Mouse (Mus musculus) liver, embryonic 15.5 days (tissue): ENCODE results near the gene Iqsec2. TPM values are rescaled to one million over a fixed set of nuclear protein-coding genes. Genes with fewer than 3 reads are reported as not detected.
"Not testable (repeated sequence)": the region's sequence is repeated elsewhere in the genome, so short reads cannot be mapped to it uniquely, and the experiment has no call there.

Experiments
- ATAC-seq: fragments of 200-750 bp; cut with Nextera tagmentation; 2 replicates; pipeline ENCODE4 v1.8.0; 2017; ENCODE audit warnings: moderate number of reproducible peaks, mild to moderate bottlenecking, moderate library complexity; ENCODE audit not compliant: insufficient read depth
- H3K27ac ChIP-seq: fragments of 300-500 bp; sonication (generic); replicated peaks from 2 replicates; pipeline ENCODE4 v1.5.1; 2015; ENCODE audit warnings: mild to moderate bottlenecking, inconsistent platforms
- H3K27me3 ChIP-seq: fragments of 300-500 bp; sonication (generic); 2 replicates; pipeline ENCODE4 v1.6.1; 2015; ENCODE audit warnings: mild to moderate bottlenecking, inconsistent platforms
- H3K36me3 ChIP-seq: fragments of 300-500 bp; sonication (generic); replicated peaks from 2 replicates; pipeline ENCODE4 v1.6.1; 2015; ENCODE audit warnings: moderate library complexity, mild to moderate bottlenecking, inconsistent platforms
- H3K4me1 ChIP-seq: fragments of 300-500 bp; sonication (generic); replicated peaks from 2 replicates; pipeline ENCODE4 v1.6.1; 2015; ENCODE audit warnings: inconsistent platforms
- H3K4me2 ChIP-seq: fragments of 300-500 bp; sonication (generic); 2 replicates; pipeline ENCODE4 v1.6.1; 2015; ENCODE audit warnings: moderate library complexity, mild to moderate bottlenecking, inconsistent platforms
- H3K4me3 ChIP-seq: fragments of 300-500 bp; sonication (generic); replicated peaks from 2 replicates; pipeline ENCODE4 v1.5.1; 2015; ENCODE audit warnings: mild to moderate bottlenecking, inconsistent platforms
- H3K9ac ChIP-seq: fragments of 300-500 bp; sonication (generic); 2 replicates; pipeline ENCODE4 v1.6.1; 2015; ENCODE audit warnings: moderate library complexity, mild to moderate bottlenecking, inconsistent platforms
- H3K9me3 ChIP-seq: fragments of 300-500 bp; sonication (generic); replicated peaks from 2 replicates; pipeline ENCODE4 v1.6.1; 2016; ENCODE audit warnings: inconsistent platforms
- whole genome bisulfite sequencing: fragments of 180-500 bp; shearing (Covaris S2); methylation state at CpG from one replicate; pipeline ENCODE4 v1.1.7; 2015; ENCODE audit warnings: mixed read lengths; ENCODE audit not compliant: insufficient replicate concordance; 5-methylcytosine and 5-hydroxymethylcytosine counted together
- polyA plus RNA-seq: library from polyadenylated mRNA; unstranded; fragments of >200 nt; fragmentation: Nextera tagmentation; extraction: Ambion mirVana; gene quantifications from 2 replicates; pipeline ENCODE4 v1.2.1, GENCODE M21; 2015

Iqsec2 gene
- polyA plus RNA-seq, 1 experiment from 2014 or later = 1.2 TPM

DNA sequence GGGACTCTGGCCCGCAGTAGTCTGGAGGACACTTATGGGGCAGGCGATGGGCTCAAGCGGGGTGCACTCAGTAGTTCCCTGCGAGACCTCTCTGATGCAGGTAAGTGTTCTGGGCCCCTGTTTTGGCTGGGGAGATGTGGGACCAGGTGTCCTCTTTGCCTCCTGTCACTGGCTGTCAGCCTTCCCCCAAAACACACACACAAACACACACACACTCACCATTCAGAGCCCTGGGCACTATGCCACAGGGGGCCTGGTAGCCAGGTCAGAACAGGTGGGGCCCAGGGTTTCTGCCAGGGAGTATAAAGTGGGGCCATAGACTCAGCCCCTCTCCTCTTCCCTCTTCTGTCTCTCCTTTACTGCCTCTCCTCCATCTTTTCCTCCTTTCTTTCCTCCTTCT lies 77.7 kb downstream of the Iqsec2 start:
- Histone ChIP-seq H3K9ac (no peak overlapping the region), H3K27me3 (peaks cover 26% of the 10 kb centered on the region), H3K4me2 (no peak overlapping the region), H3K4me3 (no peak overlapping the region), H3K9me3 (no peaks in the 10 kb centered on the region), H3K36me3 (no peaks in the 10 kb centered on the region), H3K4me1 (0 out of 2 replicates have a peak, but pooled peaks cover 4% of the 10 kb centered on the region), H3K27ac (no peak overlapping the region)
- ATAC-seq = no peak
- 54% methylated on average over 4 of the region's 4 CpGs for WGBS

DNA sequence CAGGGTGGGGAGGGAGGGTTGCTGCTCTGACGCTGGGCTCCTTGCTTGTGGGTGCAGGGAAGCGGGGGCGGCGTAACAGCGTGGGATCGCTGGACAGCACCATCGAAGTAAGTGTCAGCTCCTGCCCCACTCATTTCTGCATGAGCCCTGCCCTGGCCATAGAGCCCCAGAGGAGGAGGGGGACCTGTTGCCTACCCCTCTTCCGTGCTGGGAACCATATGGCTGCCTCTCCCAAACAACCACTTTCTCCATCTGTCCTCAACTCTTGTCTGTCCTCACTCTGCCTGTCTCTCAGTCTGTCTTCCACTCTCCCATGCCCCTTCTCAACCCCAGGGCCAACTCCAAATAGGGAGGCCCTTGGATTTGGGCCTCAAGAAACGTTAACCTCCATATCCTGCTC lies 78.2 kb downstream of the Iqsec2 start:
- 64% methylated on average over 9 of the region's 9 CpGs for WGBS

DNA sequence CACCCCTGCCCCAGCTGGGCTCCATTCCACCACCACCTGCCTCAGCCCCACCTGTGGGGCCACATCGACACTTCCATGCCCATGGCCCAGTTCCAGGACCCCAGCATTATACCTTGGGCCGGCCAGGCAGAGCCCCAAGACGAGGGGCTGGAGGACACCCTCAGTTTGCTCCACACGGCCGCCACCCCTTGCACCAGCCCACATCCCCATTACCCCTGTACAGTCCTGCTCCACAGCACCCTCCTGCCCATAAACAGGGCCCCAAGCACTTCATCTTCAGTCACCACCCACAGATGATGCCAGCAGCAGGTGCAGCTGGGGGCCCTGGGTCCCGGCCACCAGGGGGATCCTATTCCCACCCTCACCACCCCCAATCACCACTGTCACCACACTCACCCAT lies 79.2 kb downstream of the Iqsec2 start:
- 0 out of 2 replicates have a peak, but pooled peaks cover 4% of the 10 kb centered on the region for H3K4me1 ChIP-seq
- ATAC-seq = no peak
- no peak overlapping the region for H3K27ac ChIP-seq
- no peak overlapping the region for H3K4me2 ChIP-seq
- peaks cover 17% of the 10 kb centered on the region; the same call in 1 of the 2 replicates for H3K27me3 ChIP-seq
- no peaks in the 10 kb centered on the region for H3K9me3 ChIP-seq
- H3K4me3 ChIP-seq = no peak overlapping the region
- no peak overlapping the region for H3K9ac ChIP-seq
- no peaks in the 10 kb centered on the region for H3K36me3 ChIP-seq
- 84% methylated on average over 6 of the region's 6 CpGs for WGBS

More for the DNA sequence above, 78.2 kb downstream of the Iqsec2 start:
- ATAC-seq = no peak
- H3K9me3 ChIP-seq = no peaks in the 10 kb centered on the region
- 0 out of 2 replicates have a peak, but pooled peaks cover 4% of the 10 kb centered on the region for H3K4me1 ChIP-seq
- no peak overlapping the region for H3K4me2 ChIP-seq
- peaks cover 21% of the 10 kb centered on the region; the same call in 1 of the 2 replicates for H3K27me3 ChIP-seq
- no peak overlapping the region for H3K27ac ChIP-seq
- no peak overlapping the region for H3K9ac ChIP-seq
- no peaks in the 10 kb centered on the region for H3K36me3 ChIP-seq
- H3K4me3 ChIP-seq = no peak overlapping the region

DNA sequence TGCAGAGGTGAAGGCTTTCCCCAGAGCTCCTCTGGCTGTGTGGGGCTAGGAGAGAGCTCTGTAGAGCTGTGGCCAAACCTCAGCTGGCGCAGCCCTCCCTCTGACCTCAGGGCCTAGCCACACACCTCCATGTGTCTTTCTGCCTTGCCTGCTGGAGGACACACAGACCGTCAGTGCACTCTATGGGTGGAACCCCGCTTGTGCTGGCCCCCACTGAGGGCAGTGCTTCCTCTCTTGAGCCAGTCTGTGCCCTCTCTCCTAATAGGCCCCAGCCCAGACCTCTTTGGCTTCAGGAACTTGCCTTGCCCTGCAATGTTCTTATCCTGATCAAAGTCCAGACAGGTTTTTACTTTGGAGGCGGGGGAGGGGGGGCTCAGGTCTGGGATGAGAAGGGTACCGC lies 80.2 kb downstream of the Iqsec2 start:
- Histone ChIP-seq H3K4me2 (no peak overlapping the region), H3K4me1 (0 out of 2 replicates have a peak, but pooled peaks cover 4% of the 10 kb centered on the region), H3K9me3 (no peaks in the 10 kb centered on the region), H3K36me3 (no peaks in the 10 kb centered on the region), H3K9ac (no peak overlapping the region), H3K27me3 (peaks cover 17% of the 10 kb centered on the region; the same call in 1 of the 2 replicates), H3K4me3 (no peak overlapping the region), H3K27ac (no peak overlapping the region)
- 53% methylated on average over 5 of the region's 5 CpGs for WGBS
- ATAC-seq = no peak

DNA sequence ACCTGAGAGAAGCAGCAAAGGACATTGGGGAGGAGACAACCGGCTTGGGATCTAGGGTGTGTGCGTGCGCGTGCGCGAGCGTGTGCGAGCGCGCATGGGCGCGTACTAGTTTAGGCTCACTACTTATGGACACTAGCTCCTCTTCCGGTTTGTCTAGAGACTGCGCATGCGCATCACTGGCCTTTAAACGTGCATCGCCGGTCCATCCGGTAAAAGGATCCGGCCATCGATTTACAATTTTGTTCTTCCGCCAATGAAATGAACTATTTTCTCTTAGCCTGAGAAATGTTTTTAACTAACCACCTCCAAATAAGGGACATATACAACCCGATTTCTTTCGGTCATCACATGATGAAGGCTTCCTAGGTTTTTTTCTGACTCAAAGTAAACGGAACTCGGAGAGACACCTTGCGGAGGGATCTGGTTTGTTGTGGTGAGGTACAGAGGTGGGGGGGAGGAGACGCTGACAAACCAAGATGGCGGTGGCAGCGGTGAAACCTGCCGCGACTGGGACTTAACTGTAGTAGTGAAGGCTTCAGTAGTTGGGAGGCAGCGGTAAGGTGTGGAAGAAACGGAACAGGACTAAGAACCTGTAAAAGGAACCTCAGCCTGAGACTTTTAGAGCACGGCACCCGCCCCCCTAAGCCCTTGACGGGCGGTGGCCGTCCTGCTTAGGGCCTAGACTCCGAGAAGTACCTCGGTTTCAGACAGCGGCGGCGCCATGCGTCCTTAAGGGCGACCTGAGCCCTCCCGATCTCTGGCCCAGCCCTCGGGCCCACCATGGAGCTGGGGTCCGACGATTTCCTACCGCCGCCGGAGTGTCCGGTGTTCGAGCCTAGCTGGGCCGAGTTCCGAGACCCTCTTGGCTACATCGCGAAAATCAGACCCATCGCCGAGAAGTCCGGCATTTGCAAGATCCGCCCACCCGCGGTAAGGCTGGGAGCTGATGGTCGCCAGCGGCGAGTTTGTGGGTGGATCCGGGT lies 89.0 kb downstream of the Iqsec2 start, which contains the start of gene Kdm5c:
Kdm5c (plus strand) TSS at position 240 of the 983 bp plus-strand sequence.
- peak within 1 kb of the TSS; percentile 71 for H3K4me2 ChIP-seq
- WGBS = under 1% methylated on average over 69 of the region's 69 CpGs
- H3K4me1 ChIP-seq = peaks cover 29% of the 10 kb centered on the region
- no peaks in the 10 kb centered on the region for H3K9me3 ChIP-seq
- ATAC-seq = peak; percentile 97
- H3K9ac ChIP-seq = peak within 1 kb of the TSS; percentile 77
- H3K27me3 ChIP-seq = no peaks in the 10 kb centered on the region
- H3K27ac ChIP-seq = peak within 1 kb of the TSS; percentile 83
- peak within 1 kb of the TSS; percentile 79 for H3K4me3 ChIP-seq
- peaks cover 14% of the 10 kb centered on the region for H3K36me3 ChIP-seq

DNA sequence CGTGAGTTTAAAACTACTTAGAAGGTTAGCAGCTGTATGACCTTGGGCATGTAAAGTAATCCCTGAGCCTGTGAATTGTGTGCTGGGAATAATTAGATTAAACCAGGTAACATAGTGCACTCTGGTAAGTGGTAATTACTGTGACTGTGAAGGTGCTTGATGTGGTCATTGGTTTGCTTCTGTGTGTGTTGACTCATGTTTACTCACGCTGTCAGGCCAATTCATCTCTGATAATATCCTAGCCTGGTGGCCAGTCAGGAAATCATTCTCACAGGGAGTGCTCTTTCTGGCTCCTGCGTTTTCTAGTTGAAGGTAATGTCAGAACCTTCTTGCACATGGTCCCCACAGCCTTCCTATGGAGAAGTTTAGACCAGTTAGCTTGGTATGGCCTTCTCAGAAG lies 90.1 kb downstream of the Iqsec2 start:
- peak overlapping the region; percentile 79 for H3K4me3 ChIP-seq
- peaks cover 24% of the 10 kb centered on the region for H3K36me3 ChIP-seq
- no peak for ATAC-seq
- H3K27ac ChIP-seq = peak overlapping the region; percentile 83
- H3K4me2 ChIP-seq = peak overlapping the region; percentile 71
- 4% methylated on average over 3 of the region's 3 CpGs for WGBS
- no peaks in the 10 kb centered on the region for H3K9me3 ChIP-seq
- no peaks in the 10 kb centered on the region for H3K27me3 ChIP-seq
- peak overlapping the region; percentile 77 for H3K9ac ChIP-seq
- peaks cover 29% of the 10 kb centered on the region for H3K4me1 ChIP-seq

DNA sequence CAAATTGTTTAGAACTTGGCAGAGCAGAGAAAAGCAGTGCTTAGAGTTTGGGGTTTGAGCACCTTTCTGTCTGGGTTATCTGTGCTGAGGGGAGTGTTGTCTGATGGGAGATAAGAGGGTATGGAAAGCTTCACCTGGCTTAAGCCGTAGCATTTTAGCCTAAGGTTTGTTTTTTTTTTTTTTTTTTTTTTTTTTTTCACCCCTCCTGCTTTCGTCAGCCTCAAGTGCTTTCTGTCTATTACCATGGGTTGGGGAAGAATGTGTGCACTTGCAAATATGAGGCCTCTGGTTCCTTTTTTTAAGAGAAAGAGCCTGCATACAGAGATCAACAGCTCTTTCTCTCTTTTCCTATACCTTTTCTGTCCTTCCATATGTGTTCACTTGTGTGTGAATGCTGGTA lies 91.7 kb downstream of the Iqsec2 start:
- H3K27me3 ChIP-seq = no peaks in the 10 kb centered on the region
- no peaks in the 10 kb centered on the region for H3K9me3 ChIP-seq
- no peak overlapping the region for H3K9ac ChIP-seq
- 0 out of 2 replicates have a peak overlapping the region, but pooled peaks have one; percentile 79 for H3K4me3 ChIP-seq
- peaks cover 40% of the 10 kb centered on the region for H3K36me3 ChIP-seq
- H3K27ac ChIP-seq = no peak overlapping the region
- 48% methylated on average over 2 of the region's 2 CpGs for WGBS
- ATAC-seq = no peak
- peaks cover 29% of the 10 kb centered on the region for H3K4me1 ChIP-seq
- H3K4me2 ChIP-seq = peak overlapping the region; percentile 71

DNA sequence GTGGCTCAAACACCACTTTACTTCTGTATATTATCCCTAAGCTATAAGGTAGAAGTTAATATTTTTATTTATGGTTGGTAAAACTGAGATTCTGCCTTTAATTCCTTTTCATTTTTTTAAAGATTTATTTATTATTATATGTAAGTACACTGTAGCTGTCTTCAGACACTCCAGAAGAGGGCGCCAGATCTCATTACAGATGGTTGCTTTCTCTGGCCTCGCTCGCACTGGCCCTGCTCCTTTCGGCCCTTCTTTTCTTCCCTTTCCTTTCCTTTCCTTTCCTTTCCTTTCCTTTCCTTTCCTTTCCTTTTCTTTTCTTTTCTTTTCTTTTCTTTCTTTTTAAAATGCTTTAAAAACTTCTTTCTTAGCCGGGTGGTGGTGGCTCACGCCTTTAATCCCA lies 99.1 kb downstream of the Iqsec2 start:
- 70% methylated on average over 6 of the region's 6 CpGs for WGBS
- H3K27ac ChIP-seq, H3K4me2 ChIP-seq, H3K27me3 ChIP-seq, H3K9ac ChIP-seq, H3K4me3 ChIP-seq, ATAC-seq, H3K9me3 ChIP-seq: not testable (repeated sequence)
- H3K4me1 ChIP-seq = peaks cover 28% of the 10 kb centered on the region
- H3K36me3 ChIP-seq = peaks cover 94% of the 10 kb centered on the region

DNA sequence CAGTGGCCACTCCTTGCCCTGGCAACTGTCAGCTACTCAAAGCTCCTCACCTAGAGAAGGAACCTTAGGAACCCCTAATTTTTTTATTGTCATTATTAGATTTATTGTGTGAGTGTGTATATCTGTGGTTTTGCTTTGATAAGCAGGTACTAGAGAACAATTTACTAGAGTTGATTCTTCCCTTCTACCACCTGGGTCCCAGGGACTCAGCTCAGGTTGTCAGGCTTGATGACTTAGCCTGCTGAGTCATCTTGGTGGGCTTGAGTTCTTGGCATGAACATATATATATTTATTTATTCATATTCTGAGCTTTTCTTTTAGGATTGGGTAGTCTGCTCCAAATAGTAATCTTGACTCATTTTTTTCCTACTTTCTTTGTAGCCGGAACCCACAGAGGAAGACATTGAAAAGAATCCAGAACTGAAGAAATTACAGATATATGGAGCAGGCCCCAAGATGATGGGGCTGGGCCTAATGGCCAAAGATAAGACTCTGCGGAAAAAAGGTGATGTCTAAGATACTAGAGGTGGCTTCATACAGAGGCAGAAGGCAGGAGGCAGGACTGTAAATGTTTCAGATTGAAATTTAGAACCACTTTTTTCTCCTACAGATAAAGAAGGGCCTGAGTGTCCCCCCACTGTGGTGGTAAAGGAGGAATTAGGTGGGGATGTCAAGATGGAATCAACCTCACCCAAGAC lies 100.6 kb downstream of the Iqsec2 start:
- Histone ChIP-seq H3K27me3 (no peaks in the 10 kb centered on the region), H3K27ac (peak overlapping the region; percentile 57), H3K4me3 (no peak overlapping the region), H3K36me3 (peaks cover 93% of the 10 kb centered on the region), H3K4me1 (peaks cover 28% of the 10 kb centered on the region), H3K9me3 (no peaks in the 10 kb centered on the region), H3K9ac (no peak overlapping the region), H3K4me2 (peak overlapping the region; percentile 7; the same call in 1 of the 2 replicates)
- WGBS = 65% methylated on average over 2 of the region's 2 CpGs
- peak; percentile 80 for ATAC-seq

DNA sequence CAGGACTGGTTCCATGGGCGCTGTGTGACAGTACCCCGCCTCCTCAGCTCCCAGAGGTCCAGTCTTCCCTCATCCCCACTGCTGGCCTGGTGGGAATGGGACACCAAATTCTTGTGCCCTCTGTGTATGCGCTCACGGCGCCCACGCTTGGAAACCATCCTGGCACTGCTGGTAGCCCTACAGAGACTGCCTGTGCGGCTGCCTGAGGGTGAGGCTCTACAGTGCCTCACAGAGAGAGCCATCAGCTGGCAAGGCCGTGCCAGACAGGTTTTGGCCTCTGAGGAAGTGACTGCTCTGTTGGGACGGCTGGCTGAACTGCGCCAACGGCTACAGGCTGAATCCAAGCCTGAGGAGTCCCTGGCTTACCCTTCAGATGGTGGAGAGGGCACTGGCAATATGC lies 127.1 kb downstream of the Iqsec2 start:
- WGBS = 90% methylated on average over 11 of the region's 11 CpGs
- H3K36me3 ChIP-seq = peaks cover 95% of the 10 kb centered on the region
- ATAC-seq = no peak

More for the DNA sequence above, 127.1 kb downstream of the Iqsec2 start:
- no peak overlapping the region for H3K27ac ChIP-seq
- H3K4me1 ChIP-seq = no peaks in the 10 kb centered on the region
- no peaks in the 10 kb centered on the region for H3K9me3 ChIP-seq
- H3K9ac ChIP-seq = no peak overlapping the region
- H3K27me3 ChIP-seq = no peaks in the 10 kb centered on the region
- H3K4me3 ChIP-seq = no peak overlapping the region
- no peak overlapping the region for H3K4me2 ChIP-seq
